Mouse (Mus musculus) heart, embryonic 16.5 days (tissue): ENCODE measurements at regions not wholly inside any gene's neighbourhood (a gene's known extent, or its start where the extent isn't known, plus 50 kb on each side); places are given as distances from the start of the nearest gene placed in this dataset.

Experiments used
- ATAC-seq: fragments of 200-750 bp; cut with Nextera tagmentation; replicated peaks from 2 replicates; pipeline ENCODE4 v1.8.0; 2017; ENCODE audit warnings: moderate number of reproducible peaks; ENCODE audit not compliant: insufficient read depth, low FRiP score; ENCODE audit errors: extremely low read depth
- H3K27ac ChIP-seq: fragments of 300-500 bp; sonication (generic); 2 replicates; pipeline ENCODE4 v1.5.1; 2014; ENCODE audit warnings: mild to moderate bottlenecking, low read length, control low read depth, moderate library complexity
- H3K27me3 ChIP-seq: fragments of 300-500 bp; sonication (generic); 2 replicates; pipeline ENCODE4 v1.6.1; 2014; ENCODE audit warnings: low read length, mixed read lengths; ENCODE audit not compliant: control insufficient read depth, insufficient read depth
- H3K36me3 ChIP-seq: fragments of 300-500 bp; sonication (generic); 2 replicates; pipeline ENCODE4 v1.6.1; 2014; ENCODE audit not compliant: control insufficient read depth, insufficient read depth
- H3K4me1 ChIP-seq: fragments of 300-500 bp; sonication (generic); 2 replicates; pipeline ENCODE4 v1.6.1; 2014; ENCODE audit warnings: low read length, mixed read lengths; ENCODE audit not compliant: control insufficient read depth, insufficient read depth
- H3K4me2 ChIP-seq: fragments of 300-500 bp; sonication (generic); 2 replicates; pipeline ENCODE4 v1.6.1; 2014; ENCODE audit warnings: low read depth, mild to moderate bottlenecking, control low read depth, low read length
- H3K4me3 ChIP-seq: fragments of 300-500 bp; sonication (generic); 2 replicates; pipeline ENCODE4 v1.5.1; 2014; ENCODE audit warnings: mild to moderate bottlenecking, control low read depth, low read length
- H3K9ac ChIP-seq: fragments of 300-500 bp; sonication (generic); 2 replicates; pipeline ENCODE4 v1.6.1; 2014; ENCODE audit warnings: low read length, control low read depth
- H3K9me3 ChIP-seq: fragments of 300-500 bp; sonication (generic); replicated peaks from 2 replicates; pipeline ENCODE4 v1.6.1; 2016; ENCODE audit warnings: low read length; ENCODE audit not compliant: control insufficient read depth
- WGBS: fragments of 180-500 bp; shearing (Covaris S2); extraction: QIAGEN DNeasy Blood & Tissue Kit; methylation state at CpG from one replicate; pipeline ENCODE4 v1.1.7; 2014; 5-methylcytosine and 5-hydroxymethylcytosine counted together

DNA sequence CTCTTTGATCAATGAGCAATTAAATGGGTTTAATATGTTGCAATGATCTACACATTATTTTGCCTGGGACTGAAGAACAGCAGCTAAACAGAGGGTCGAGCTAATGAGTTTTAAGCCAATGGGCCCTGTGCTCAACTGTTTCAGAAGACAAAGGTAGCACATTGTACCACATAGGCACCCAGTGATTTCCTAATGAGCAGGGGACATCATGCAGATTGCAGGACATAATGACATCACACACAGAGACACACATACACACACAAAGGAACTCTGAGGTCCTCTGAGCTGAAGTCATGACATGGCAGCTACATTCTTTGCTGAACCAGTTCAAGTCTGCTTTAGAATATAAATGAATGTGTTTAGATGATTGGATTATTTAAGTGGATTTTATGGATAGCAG lies 71.9 kb downstream of the Zfp330 start:
- Histone ChIP-seq H3K4me2 (no peak overlapping the region), H3K9me3 (no peaks in the 10 kb centered on the region), H3K27me3 (no peaks in the 10 kb centered on the region), H3K36me3 (no peaks in the 10 kb centered on the region), H3K27ac (no peak overlapping the region), H3K4me1 (peaks cover 7% of the 10 kb centered on the region; the same call in 1 of the 2 replicates), H3K4me3 (no peak overlapping the region), H3K9ac (no peak overlapping the region)
- 78% methylated on average over 1 of the region's 1 CpGs for WGBS
- no peak for ATAC-seq

DNA sequence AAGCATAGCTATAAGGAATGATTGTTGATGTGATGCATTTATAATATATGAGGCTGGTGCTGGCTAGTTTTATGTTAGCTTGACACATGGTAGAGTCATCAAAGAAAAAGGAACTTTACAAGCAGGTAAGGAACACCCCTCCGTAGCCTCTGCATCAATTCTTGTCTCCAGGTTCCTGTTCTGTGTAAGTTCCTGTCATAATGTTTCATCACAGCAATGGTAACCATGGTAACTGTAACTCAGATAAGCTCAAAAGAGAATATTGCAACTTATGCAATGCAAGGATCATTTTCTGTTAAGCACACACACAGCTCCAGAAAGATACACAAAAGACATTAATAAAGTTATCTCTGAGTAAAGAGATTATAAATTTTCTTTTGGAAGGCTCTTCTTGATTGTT lies 73.5 kb downstream of the Zfp330 start:
- Histone ChIP-seq H3K9ac (no peak overlapping the region), H3K4me2 (no peak overlapping the region), H3K9me3 (no peaks in the 10 kb centered on the region), H3K4me3 (no peak overlapping the region), H3K27ac (no peak overlapping the region), H3K27me3 (no peaks in the 10 kb centered on the region), H3K4me1 (peaks cover 7% of the 10 kb centered on the region; the same call in 1 of the 2 replicates), H3K36me3 (no peaks in the 10 kb centered on the region)
- WGBS, result 67% methylated on average over 1 of the region's 1 CpGs
- ATAC-seq, result no peak

DNA sequence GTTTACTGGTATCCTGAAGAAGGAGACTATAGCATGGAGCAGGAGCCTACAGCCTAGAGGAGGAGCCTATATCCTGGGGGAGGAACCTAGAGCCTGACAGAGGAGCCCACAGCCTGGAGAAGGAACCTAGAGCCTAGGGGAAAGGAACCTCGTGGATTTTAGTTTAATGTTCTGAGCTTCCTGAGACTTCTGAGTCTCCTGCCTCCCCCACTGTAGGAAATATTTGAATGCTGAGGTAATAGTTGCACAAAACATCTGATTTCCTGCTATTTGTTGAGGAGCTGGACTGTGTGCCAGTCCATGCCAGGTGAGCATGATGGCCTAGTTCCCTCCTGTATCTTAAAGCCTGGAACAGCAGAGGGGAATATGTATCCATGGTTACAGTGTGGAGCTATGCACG lies 74.7 kb downstream of the Zfp330 start:
- H3K36me3 ChIP-seq, result no peaks in the 10 kb centered on the region
- no peak overlapping the region for H3K4me2 ChIP-seq
- no peaks in the 10 kb centered on the region for H3K9me3 ChIP-seq
- no peak overlapping the region for H3K9ac ChIP-seq
- H3K27me3 ChIP-seq, result no peaks in the 10 kb centered on the region
- WGBS, result 57% methylated on average over 2 of the region's 2 CpGs
- H3K4me1 ChIP-seq, result peaks cover 7% of the 10 kb centered on the region; the same call in 1 of the 2 replicates
- no peak overlapping the region for H3K27ac ChIP-seq
- no peak for ATAC-seq
- no peak overlapping the region for H3K4me3 ChIP-seq

DNA sequence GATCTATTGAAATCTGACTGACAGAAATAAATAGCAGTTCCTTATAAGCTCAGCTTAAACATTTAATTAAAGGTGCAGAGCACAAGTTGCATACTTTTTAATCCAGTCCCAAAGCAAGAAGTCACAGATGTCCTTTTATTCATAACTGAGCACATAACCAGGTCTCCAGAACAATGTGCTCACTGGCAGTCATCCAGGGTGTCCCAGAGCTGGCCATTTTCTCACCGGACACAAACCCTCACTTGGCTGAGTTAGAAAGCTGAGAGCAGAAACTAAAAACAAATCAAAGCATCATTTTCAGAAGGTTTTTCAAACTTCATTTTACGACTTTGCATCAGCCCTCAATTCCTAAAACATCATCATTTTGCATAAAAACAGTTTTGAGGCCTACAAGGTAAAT lies 75.9 kb downstream of the Zfp330 start:
- WGBS, result 27% methylated on average over 2 of the region's 2 CpGs
- Histone ChIP-seq H3K36me3 (no peaks in the 10 kb centered on the region), H3K9ac (no peak overlapping the region), H3K27me3 (no peaks in the 10 kb centered on the region), H3K27ac (no peak overlapping the region), H3K4me2 (no peak overlapping the region), H3K4me3 (no peak overlapping the region), H3K9me3 (no peaks in the 10 kb centered on the region), H3K4me1 (peaks cover 7% of the 10 kb centered on the region; the same call in 1 of the 2 replicates)
- ATAC-seq, result 0 out of 2 replicates have a peak, but pooled peaks have one; percentile 52

DNA sequence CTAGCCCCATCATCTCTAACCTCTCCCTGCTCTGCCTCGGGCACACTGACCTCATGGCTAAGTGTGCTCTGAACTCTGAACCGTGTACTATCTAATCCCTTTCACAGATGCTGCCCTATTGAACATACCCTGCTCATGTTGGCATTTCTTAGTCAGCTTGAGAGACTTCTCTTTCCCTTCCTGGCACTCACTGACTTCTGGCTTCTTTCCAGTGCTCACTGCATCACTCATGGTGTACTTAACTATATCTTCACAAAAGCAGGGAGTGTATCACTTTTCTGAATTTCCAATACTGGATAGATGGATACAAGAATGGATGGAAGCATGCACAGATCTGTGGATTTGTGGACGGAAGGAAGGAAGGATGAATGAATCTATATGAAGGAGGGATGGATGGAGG lies 80.9 kb downstream of the Zfp330 start:
- Histone ChIP-seq H3K4me2 (no peak overlapping the region), H3K4me3 (no peak overlapping the region), H3K4me1 (0 out of 2 replicates have a peak, but pooled peaks cover 4% of the 10 kb centered on the region), H3K27ac (no peak overlapping the region), H3K9me3 (no peaks in the 10 kb centered on the region), H3K27me3 (no peaks in the 10 kb centered on the region), H3K9ac (no peak overlapping the region), H3K36me3 (no peaks in the 10 kb centered on the region)
- WGBS, result 72% methylated on average over 3 of the region's 3 CpGs
- no peak for ATAC-seq

DNA sequence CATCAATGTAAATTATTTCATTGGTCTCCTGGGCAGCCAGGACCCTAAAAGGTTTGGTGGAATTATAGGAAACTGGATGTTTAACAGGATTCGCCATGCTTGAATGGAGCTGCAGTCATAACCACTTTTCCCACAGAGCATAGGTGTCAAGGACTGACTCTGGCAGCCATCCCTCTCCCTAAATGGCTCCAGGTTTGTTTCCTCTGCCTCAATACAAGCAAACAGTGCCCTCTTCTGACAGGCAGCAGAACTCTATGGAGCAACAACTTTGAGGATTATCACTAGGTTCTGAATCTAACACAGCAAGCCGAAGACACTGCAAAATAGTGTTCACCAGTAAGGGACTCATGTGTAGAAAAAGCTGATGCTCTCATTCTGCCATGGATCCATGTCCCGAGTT lies 84.6 kb downstream of the Zfp330 start:
- Histone ChIP-seq H3K4me3 (no peak overlapping the region), H3K9me3 (no peaks in the 10 kb centered on the region), H3K36me3 (no peaks in the 10 kb centered on the region), H3K4me1 (no peaks in the 10 kb centered on the region), H3K4me2 (no peak overlapping the region), H3K27me3 (no peaks in the 10 kb centered on the region), H3K9ac (no peak overlapping the region), H3K27ac (no peak overlapping the region)
- 50% methylated on average over 3 of the region's 3 CpGs for WGBS
- no peak; the same call in 1 of the 2 replicates for ATAC-seq

DNA sequence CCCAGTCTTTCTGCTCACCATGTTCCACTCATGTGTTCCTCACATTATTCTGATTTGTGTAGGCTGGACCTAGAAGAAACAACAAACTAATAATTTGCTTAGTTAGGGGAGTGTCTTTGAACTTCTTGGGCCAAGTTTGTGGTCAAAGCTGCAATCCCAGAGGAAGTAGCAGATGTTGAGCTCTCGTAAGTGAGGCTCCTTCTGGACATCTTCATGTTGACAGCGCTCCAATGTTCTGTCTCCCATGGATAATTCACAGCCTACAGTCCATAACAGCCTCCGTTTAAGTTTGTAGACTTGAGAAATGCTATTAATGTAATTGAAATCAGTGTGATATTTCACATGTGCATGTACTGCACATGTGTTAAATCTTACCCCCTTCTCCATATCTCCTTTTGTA lies 88.0 kb downstream of the Zfp330 start:
- H3K27me3 ChIP-seq, result no peaks in the 10 kb centered on the region
- H3K36me3 ChIP-seq, result no peaks in the 10 kb centered on the region
- H3K27ac ChIP-seq, result no peak overlapping the region
- no peaks in the 10 kb centered on the region for H3K9me3 ChIP-seq
- no peak overlapping the region for H3K4me2 ChIP-seq
- no peaks in the 10 kb centered on the region for H3K4me1 ChIP-seq
- H3K9ac ChIP-seq, result no peak overlapping the region
- no peak for ATAC-seq
- H3K4me3 ChIP-seq, result no peak overlapping the region
- 72% methylated on average over 3 of the region's 3 CpGs for WGBS

DNA sequence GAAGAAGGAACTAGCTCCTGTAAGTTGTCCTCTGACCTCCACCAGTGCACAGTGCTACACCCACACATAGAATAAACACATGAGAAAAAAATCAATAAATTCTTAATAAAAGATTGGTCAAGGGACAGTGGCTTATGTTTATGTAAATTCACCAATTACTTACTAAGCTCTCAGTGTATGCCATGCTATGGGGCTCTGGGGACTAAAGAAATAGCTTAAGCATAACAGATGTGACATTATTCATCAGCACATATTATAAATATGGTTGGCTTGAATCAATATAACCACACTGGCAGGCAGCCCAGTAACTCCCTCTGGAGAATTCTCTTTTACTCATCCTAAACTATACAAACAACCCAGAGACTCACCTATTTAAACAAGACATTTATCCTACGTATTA lies 95.2 kb downstream of the Zfp330 start:
- Histone ChIP-seq H3K9ac (no peak overlapping the region), H3K27ac (no peak overlapping the region), H3K36me3 (no peaks in the 10 kb centered on the region), H3K9me3 (no peaks in the 10 kb centered on the region), H3K4me3 (no peak overlapping the region), H3K4me2 (no peak overlapping the region), H3K4me1 (no peaks in the 10 kb centered on the region), H3K27me3 (no peaks in the 10 kb centered on the region)
- no peak for ATAC-seq
- 81% methylated on average over 1 of the region's 1 CpGs for WGBS

DNA sequence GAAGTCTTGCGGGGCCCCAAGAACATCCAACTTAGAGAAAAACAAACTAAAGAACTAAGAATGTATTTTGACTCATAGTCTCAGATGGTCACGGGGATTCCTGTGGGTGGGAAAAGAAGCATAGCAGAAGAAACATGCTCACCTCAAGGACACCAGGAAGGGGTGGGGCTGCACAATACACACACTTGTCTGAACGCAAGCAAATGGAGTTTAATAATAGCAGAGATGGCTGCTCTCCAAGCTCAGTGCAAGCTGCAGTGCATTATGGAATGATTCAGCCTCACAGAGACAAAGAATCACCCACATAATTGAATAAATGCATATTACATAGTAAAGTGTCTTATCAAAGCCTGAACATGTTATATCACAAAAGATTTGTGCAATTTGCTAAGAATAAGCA lies 96.2 kb downstream of the Zfp330 start:
- 69% methylated on average over 3 of the region's 3 CpGs for WGBS
- Histone ChIP-seq H3K4me1 (no peaks in the 10 kb centered on the region), H3K27me3 (no peaks in the 10 kb centered on the region), H3K4me2 (no peak overlapping the region), H3K27ac (no peak overlapping the region), H3K9me3 (no peaks in the 10 kb centered on the region), H3K36me3 (no peaks in the 10 kb centered on the region), H3K4me3 (no peak overlapping the region), H3K9ac (no peak overlapping the region)
- no peak for ATAC-seq

DNA sequence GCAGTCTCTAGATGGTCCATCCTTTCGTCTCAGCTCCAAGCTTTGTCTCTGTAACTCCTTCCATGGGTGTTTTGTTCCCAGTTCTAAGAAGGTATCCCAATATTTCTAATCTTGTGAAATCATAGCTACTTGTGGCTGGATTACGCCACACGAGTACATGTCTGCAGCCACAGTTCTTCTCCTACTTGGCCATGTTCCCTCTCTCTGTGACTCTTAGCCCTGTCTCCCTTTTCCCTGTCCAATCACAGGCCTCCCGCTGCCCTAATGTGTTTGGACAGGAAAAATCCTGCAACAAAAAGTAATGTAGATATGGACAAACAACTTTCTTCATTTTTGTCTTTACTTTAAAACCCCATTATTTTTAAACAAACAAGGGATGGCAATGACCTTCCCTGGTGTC lies 104.7 kb downstream of the Zfp330 start:
- H3K9me3 ChIP-seq, result no peaks in the 10 kb centered on the region
- no peak for ATAC-seq
- WGBS, result 83% methylated on average over 4 of the region's 4 CpGs
- no peak overlapping the region for H3K4me2 ChIP-seq
- no peaks in the 10 kb centered on the region for H3K27me3 ChIP-seq
- H3K4me3 ChIP-seq, result no peak overlapping the region
- no peaks in the 10 kb centered on the region for H3K4me1 ChIP-seq
- no peak overlapping the region for H3K27ac ChIP-seq
- H3K36me3 ChIP-seq, result no peaks in the 10 kb centered on the region
- H3K9ac ChIP-seq, result no peak overlapping the region
